ENCODE assay signal across 8 mouse cellular contexts in the genomic region with DNA sequence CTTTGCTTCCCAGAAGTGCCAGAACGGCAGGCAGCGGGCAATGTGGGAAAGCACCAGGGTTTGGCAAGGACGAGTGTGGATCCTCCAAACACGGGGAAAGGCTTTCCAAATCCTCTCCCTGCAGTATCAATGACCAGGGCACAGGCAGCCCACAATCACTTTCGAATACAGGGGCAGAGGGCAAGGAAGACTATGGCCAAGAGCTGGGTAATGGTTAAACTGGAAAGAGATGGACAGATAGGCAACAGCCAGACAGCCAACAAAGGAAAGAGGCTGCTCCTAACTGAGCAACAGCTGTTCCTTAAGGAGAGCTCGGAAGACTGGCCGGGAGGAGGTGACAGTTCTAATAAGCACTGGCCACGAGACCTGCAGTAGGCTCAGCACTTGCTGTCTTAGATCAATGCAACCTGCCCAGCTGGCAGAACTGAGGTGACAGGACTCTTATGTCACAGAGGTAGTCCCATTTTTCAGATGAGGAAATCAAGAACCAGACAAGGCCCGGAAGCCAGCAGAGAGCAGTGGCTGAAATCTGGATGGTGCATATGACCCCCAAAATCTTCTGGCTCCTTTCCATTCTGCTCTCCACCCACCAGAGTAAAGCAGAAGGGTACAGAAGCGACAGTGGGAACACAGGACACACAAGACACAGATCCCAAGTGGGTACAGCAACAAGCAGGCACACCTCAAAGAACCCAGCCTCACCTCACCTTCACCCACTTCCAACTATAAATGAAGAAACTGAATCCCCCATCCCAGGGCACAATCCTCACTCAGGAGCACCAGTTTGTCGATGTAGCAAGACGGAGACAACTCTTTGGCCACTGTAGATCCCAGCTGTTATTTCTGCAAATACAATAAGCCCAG. TPM values are rescaled to one million over a fixed set of nuclear protein-coding genes. Genes with fewer than 3 reads are reported as not detected.
DNase-seq lines count a peak whose midpoint lies in the region; ATAC-seq and TF ChIP-seq lines count a peak whose summit lies in the region.

No protein-coding gene starts in this region.

- no peaks in the 10 kb centered on the region for H3K27me3 ChIP-seq in heart, embryonic 10.5 days (ENCODE audit: insufficient read depth, poor library complexity, severe bottlenecking)
- no peaks in the 10 kb centered on the region; the same call in 1 of the 2 replicates for H3K27me3 ChIP-seq in hindbrain, embryonic 14.5 days (ENCODE audit: control insufficient read depth, insufficient read depth, low read length)
- H3K27me3 ChIP-seq in liver, embryonic 15.5 days = no peaks in the 10 kb centered on the region

- H3K9ac ChIP-seq in ES-E14 (ENCODE audit: insufficient read depth, low read depth, low read length, poor library complexity, severe bottlenecking) = peak overlapping the region; percentile 97
- peak overlapping the region; percentile 92 for H3K9ac ChIP-seq in hindbrain, embryonic 14.5 days
- H3K9ac ChIP-seq in liver, embryonic 15.5 days = peak overlapping the region; percentile 64

- no peaks in the 10 kb centered on the region for H3K9me3 ChIP-seq in heart, embryonic 10.5 days
- no peaks in the 10 kb centered on the region for H3K9me3 ChIP-seq in ES-E14 (ENCODE audit: control insufficient read depth, insufficient read depth, low read depth, low read length)
- no peaks in the 10 kb centered on the region for H3K9me3 ChIP-seq in hindbrain, embryonic 14.5 days (ENCODE audit: control insufficient read depth, low read length)
- no peaks in the 10 kb centered on the region for H3K9me3 ChIP-seq in liver, embryonic 15.5 days (replicated peaks)

- no peak for DNase-seq in heart, embryonic 10.5 days (ENCODE audit: low spot score)
- no peak for DNase-seq in heart, adult 11 months
- no peak for DNase-seq in ES-E14 (ENCODE audit: low read depth, low spot score)
- no peak for DNase-seq in hindbrain, embryonic 14.5 days (ENCODE audit: low spot score)
- DNase-seq in urinary bladder, postnatal 10 days (ENCODE audit: low spot score) = no peak
- no peak for DNase-seq in frontal cortex, postnatal 36 days (ENCODE audit: low spot score in 2 of 2)
- DNase-seq in layer of hippocampus, postnatal 25 days (ENCODE audit: extremely low spot score in 1 of 2, low spot score in 1 of 2) = no peak

- peak overlapping the region; percentile 93 for H3K4me3 ChIP-seq in heart, embryonic 10.5 days
- H3K4me3 ChIP-seq in ES-E14 (ENCODE audit: insufficient read depth in 1 of 2, low read depth in 1 of 2, low read length in 2 of 2, poor library complexity in 1 of 2, severe bottlenecking in 1 of 2) = peak overlapping the region; percentile 85 to 94
- H3K4me3 ChIP-seq in hindbrain, embryonic 14.5 days (replicated peaks; ENCODE audit: low read length) = peak overlapping the region; percentile 91
- H3K4me3 ChIP-seq in liver, embryonic 15.5 days (replicated peaks) = peak overlapping the region; percentile 74

- in situ Hi-C loops in ES-E14 (cut with MboI; ENCODE audit: low sequenced_read_pairs in 2 of 2, unreplicated experiment in 2 of 2) = no loop called here

- H3K4me2 ChIP-seq in hindbrain, embryonic 14.5 days (replicated peaks) = peak overlapping the region; percentile 94
- H3K4me2 ChIP-seq in liver, embryonic 15.5 days = peak overlapping the region; percentile 79

- peaks cover 54% of the 10 kb centered on the region for H3K36me3 ChIP-seq in heart, embryonic 10.5 days
- peaks cover 58% of the 10 kb centered on the region for H3K36me3 ChIP-seq in ES-E14 (ENCODE audit: control insufficient read depth, insufficient read depth, low read length, poor library complexity, severe bottlenecking)
- peaks cover 52% of the 10 kb centered on the region for H3K36me3 ChIP-seq in hindbrain, embryonic 14.5 days (replicated peaks; ENCODE audit: control insufficient read depth, insufficient read depth)
- H3K36me3 ChIP-seq in liver, embryonic 15.5 days (replicated peaks) = peaks cover 51% of the 10 kb centered on the region

- H3K4me1 ChIP-seq in heart, embryonic 10.5 days = peaks cover 24% of the 10 kb centered on the region
- peaks cover 2 to 10% of the 10 kb centered on the region in 2 experiments; a peak in 2 of 4 replicates for H3K4me1 ChIP-seq in ES-E14 (ENCODE audit: control insufficient read depth in 2 of 2, insufficient read depth in 2 of 2, low read length in 2 of 2, poor library complexity in 1 of 2)
- peaks cover 14% of the 10 kb centered on the region for H3K4me1 ChIP-seq in hindbrain, embryonic 14.5 days (replicated peaks; ENCODE audit: control insufficient read depth, insufficient read depth, low read length)
- peaks cover 38% of the 10 kb centered on the region for H3K4me1 ChIP-seq in liver, embryonic 15.5 days (replicated peaks)

- H3K27ac ChIP-seq in heart, embryonic 10.5 days = peak overlapping the region; percentile 97
- H3K27ac ChIP-seq in ES-E14 (ENCODE audit: insufficient read depth, low read depth, low read length, poor library complexity, severe bottlenecking) = no peak overlapping the region
- no peak overlapping the region for H3K27ac ChIP-seq in hindbrain, embryonic 14.5 days
- peak overlapping the region; percentile 48; the same call in 1 of the 2 replicates for H3K27ac ChIP-seq in liver, embryonic 15.5 days (replicated peaks)

- ATAC-seq in hindbrain, embryonic 14.5 days (ENCODE audit: low FRiP score) = no peak
- ATAC-seq in liver, embryonic 15.5 days (ENCODE audit: insufficient read depth) = no peak

- WGBS in heart, embryonic 10.5 days = 71% methylated on average over 12 of the region's 12 CpGs
- 73% methylated on average over 12 of the region's 12 CpGs for WGBS in hindbrain, embryonic 14.5 days
- 54% methylated on average over 12 of the region's 12 CpGs for WGBS in liver, embryonic 15.5 days (ENCODE audit: insufficient replicate concordance)

TF ChIP-seq in ES-E14, 5 proteins besides CTCF, POLR2A, EP300 and RAD21:
- TF ChIP-seq ZNF384 (IDR thresholded peaks at IDR 0.05; ENCODE audit: low read depth, low read length) (no peak), HCFC1 (IDR thresholded peaks at IDR 0.05; ENCODE audit: borderline replicate concordance, insufficient read depth, low read length) (no peak), MAFK (IDR thresholded peaks at IDR 0.05; ENCODE audit: insufficient read depth, low read depth, low read length) (no peak), CHD2 (IDR thresholded peaks at IDR 0.05; ENCODE audit: low read depth, low read length) (no peak), ZC3H11A (IDR thresholded peaks at IDR 0.05; ENCODE audit: borderline replicate concordance, low read depth, low read length) (no peak)

RNA-seq across cellular contexts. Expression of a gene that starts 15.4 kb away (rescaled TPM):
- 1.7 and 6.7 TPM in 2 replicates for polyA plus RNA-seq in heart, embryonic 10.5 days (2016; fragmentation: Nextera tagmentation; extraction: Ambion mirVana)
- 15.9 and 25.2 TPM in 2 replicates for total RNA-seq in ES-E14 (2012; rRNA removed)
- polyA plus RNA-seq in hindbrain, embryonic 14.5 days (2014; fragmentation: Nextera tagmentation; extraction: Ambion mirVana) = 412 and 543 TPM in 2 replicates
- 1.5 and 2.3 TPM in 2 replicates for polyA plus RNA-seq in liver, embryonic 15.5 days (2015; fragmentation: Nextera tagmentation; extraction: Ambion mirVana)
- total RNA-seq in layer of hippocampus, postnatal 25 days (2021) = 100 to 1,000 TPM; 315 to 544 TPM

RNA-seq across cellular contexts. Expression of a gene that starts 49.7 kb away (rescaled TPM):
- polyA plus RNA-seq in heart, embryonic 10.5 days (2016; fragmentation: Nextera tagmentation; extraction: Ambion mirVana) = 11.8 and 12.6 TPM in 2 replicates
- 20.3 and 23.0 TPM in 2 replicates for total RNA-seq in ES-E14 (2012; rRNA removed)
- 29.7 and 34.7 TPM in 2 replicates for polyA plus RNA-seq in hindbrain, embryonic 14.5 days (2014; fragmentation: Nextera tagmentation; extraction: Ambion mirVana)
- 5.0 and 5.2 TPM in 2 replicates for polyA plus RNA-seq in liver, embryonic 15.5 days (2015; fragmentation: Nextera tagmentation; extraction: Ambion mirVana)
- 10 to 100 TPM; 87.2 to 87.6 TPM for total RNA-seq in layer of hippocampus, postnatal 25 days (2021)

RNA-seq across cellular contexts. Expression of a gene that starts 53.7 kb away (rescaled TPM):
- polyA plus RNA-seq in heart, embryonic 10.5 days (2016; fragmentation: Nextera tagmentation; extraction: Ambion mirVana) = 5.4 and 5.5 TPM in 2 replicates
- 0.18 and 0.32 TPM in 2 replicates for total RNA-seq in ES-E14 (2012; rRNA removed)
- 5.0 TPM in 2 replicates for polyA plus RNA-seq in hindbrain, embryonic 14.5 days (2014; fragmentation: Nextera tagmentation; extraction: Ambion mirVana)
- 50.6 and 56.8 TPM in 2 replicates for polyA plus RNA-seq in liver, embryonic 15.5 days (2015; fragmentation: Nextera tagmentation; extraction: Ambion mirVana)
- 1 to 10 TPM; 1.3 to 2.7 TPM for total RNA-seq in layer of hippocampus, postnatal 25 days (2021)

Comparison
In these comparisons a context has a peak if more than half of its experiments do, and no peak if none do; other contexts are left out.
1. H3K27ac ChIP-seq: peak in heart, embryonic 10.5 days (single experiment) and liver, embryonic 15.5 days (single experiment); none in ES-E14 (single experiment) and hindbrain, embryonic 14.5 days (single experiment).
2. RNA of a gene that starts 15.4 kb away (polyA plus RNA-seq): 412 to 543 TPM in hindbrain, embryonic 14.5 days; 1.7 to 6.7 TPM in heart, embryonic 10.5 days and 1.5 to 2.3 TPM in liver, embryonic 15.5 days; every median in the first group is over 10 times any median in the second.
3. Peak in every context shown above with its lines, with median percentiles within 50 percentile points of each other: H3K4me3 ChIP-seq and H3K9ac ChIP-seq.